Mouse (Mus musculus) embryo, embryonic 9.5 days (tissue): ENCODE data around the gene Acacb.

ENCODE experiments used
- DNase-seq: peaks from one replicate; pipeline ENCODE4 v3.0.0-alpha.2; 2017; ENCODE audit errors: extremely low spot score

Acacb gene

GRCm38 (mm10) chr5:114268646-114269045 is 122.3 kb downstream of the Acacb start:
- DNase-seq, result no peak

- no peak for DNase-seq
Observed at GRCm38 (mm10) chr5:114269499-114269898, 123.2 kb downstream of the Acacb start.

GRCm38 (mm10) chr5:114269984-114270383 is 123.6 kb downstream of the Acacb start:
- DNase-seq, result no peak

- peak; percentile 60 for DNase-seq
Observed at GRCm38 (mm10) chr5:114273693-114274402, 127.5 kb downstream of the Acacb start, which contains the start of gene Foxn4. TSS of gene Foxn4 (minus strand) at chr5:114273807.

GRCm38 (mm10) chr5:114275339-114275738 is 129.0 kb downstream of the Acacb start:
- no peak for DNase-seq

- no peak for DNase-seq
Observed at GRCm38 (mm10) chr5:114275991-114276390, 129.7 kb downstream of the Acacb start.

- no peak for DNase-seq
Observed at GRCm38 (mm10) chr5:114279382-114280143, 133.2 kb downstream of the Acacb start.

- DNase-seq, result no peak
Observed at GRCm38 (mm10) chr5:114282346-114282745, 136.0 kb downstream of the Acacb start.

- no peak for DNase-seq
Observed at GRCm38 (mm10) chr5:114284604-114285397, 138.5 kb downstream of the Acacb start.

GRCm38 (mm10) chr5:114285398-114285700 is 139.0 kb downstream of the Acacb start:
- DNase-seq, result no peak

- DNase-seq, result no peak
Observed at GRCm38 (mm10) chr5:114286102-114286501, 139.8 kb downstream of the Acacb start.

GRCm38 (mm10) chr5:114286872-114287571 is 140.7 kb downstream of the Acacb start:
- DNase-seq, result no peak

GRCm38 (mm10) chr5:114288396-114288795 is 142.1 kb downstream of the Acacb start:
- no peak for DNase-seq

- no peak for DNase-seq
Observed at GRCm38 (mm10) chr5:114288874-114289273, 142.5 kb downstream of the Acacb start, which contains the start of gene Myo1h. TSS of gene Myo1h (plus strand) at chr5:114289166.

- no peak for DNase-seq
Observed at GRCm38 (mm10) chr5:114290004-114290403, 143.7 kb downstream of the Acacb start.

GRCm38 (mm10) chr5:114296693-114297631 is 150.6 kb downstream of the Acacb start:
- DNase-seq, result no peak

GRCm38 (mm10) chr5:114298212-114298894 is 152.0 kb downstream of the Acacb start:
- DNase-seq, result no peak

GRCm38 (mm10) chr5:114299156-114299855 is 153.0 kb downstream of the Acacb start:
- DNase-seq, result peak; percentile 38

- no peak for DNase-seq
Observed at GRCm38 (mm10) chr5:114299883-114300610, 153.7 kb downstream of the Acacb start.
